Mouse (Mus musculus): Measurements from ENCODE around the gene Ndrg3. TPM values are rescaled to one million over a fixed set of nuclear protein-coding genes. Genes with fewer than 3 reads are reported as not detected.

Ndrg3 gene
- polyA plus RNA-seq, 1 experiment from 2014 or later: 50.5 TPM

- Histone ChIP-seq H3K36me3 (replicated peaks) (no peaks in the 10 kb centered on the region), H3K4me2 (no peak overlapping the region), H3K9ac (no peak overlapping the region), H3K4me3 (replicated peaks) (no peak overlapping the region), H3K27me3 (no peaks in the 10 kb centered on the region), H3K9me3 (no peaks in the 10 kb centered on the region), H3K4me1 (peaks cover 17% of the 10 kb centered on the region), H3K27ac (no peak overlapping the region)
- no peak for ATAC-seq (ENCODE audit: low FRiP score)
- 91% methylated on average over 3 of the region's 3 CpGs for WGBS
These were observed 4.5 kb downstream of the Ndrg3 start for GRCm38 (mm10) chr2:156987316-156987715.

- no peak overlapping the region for H3K4me3 ChIP-seq (replicated peaks)
- no peaks in the 10 kb centered on the region for H3K9me3 ChIP-seq
- no peak overlapping the region for H3K9ac ChIP-seq
- H3K4me1 ChIP-seq: peaks cover 3% of the 10 kb centered on the region; the same call in 1 of the 2 replicates
- no peak overlapping the region for H3K4me2 ChIP-seq
- ATAC-seq (ENCODE audit: low FRiP score): no peak
- no peaks in the 10 kb centered on the region for H3K36me3 ChIP-seq (replicated peaks)
- 80% methylated on average over 2 of the region's 2 CpGs for whole genome bisulfite sequencing
- no peaks in the 10 kb centered on the region for H3K27me3 ChIP-seq
- no peak overlapping the region for H3K27ac ChIP-seq
These were observed 9.0 kb downstream of the Ndrg3 start for GRCm38 (mm10) chr2:156982864-156983263.

GRCm38 (mm10) chr2:156981291-156981690, 10.6 kb downstream of the Ndrg3 start:
- no peak overlapping the region for H3K4me3 ChIP-seq (replicated peaks)
- H3K4me2 ChIP-seq: no peak overlapping the region
- no peaks in the 10 kb centered on the region for H3K9me3 ChIP-seq
- H3K36me3 ChIP-seq (replicated peaks): no peaks in the 10 kb centered on the region
- no peak for ATAC-seq (ENCODE audit: low FRiP score)
- H3K27me3 ChIP-seq: no peaks in the 10 kb centered on the region
- H3K4me1 ChIP-seq: peaks cover 4% of the 10 kb centered on the region; the same call in 1 of the 2 replicates
- no peak overlapping the region for H3K9ac ChIP-seq
- 86% methylated on average over 4 of the region's 4 CpGs for WGBS
- H3K27ac ChIP-seq: no peak overlapping the region

GRCm38 (mm10) chr2:156980059-156980458, 11.8 kb downstream of the Ndrg3 start:
- Histone ChIP-seq H3K4me3 (replicated peaks) (no peak overlapping the region), H3K4me1 (peaks cover 4% of the 10 kb centered on the region; the same call in 1 of the 2 replicates), H3K27me3 (no peaks in the 10 kb centered on the region), H3K4me2 (no peak overlapping the region), H3K9ac (no peak overlapping the region), H3K27ac (no peak overlapping the region), H3K9me3 (no peaks in the 10 kb centered on the region), H3K36me3 (replicated peaks) (no peaks in the 10 kb centered on the region)
- WGBS: 96% methylated on average over 2 of the region's 2 CpGs
- ATAC-seq (ENCODE audit: low FRiP score): no peak

GRCm38 (mm10) chr2:156976711-156977110, 15.1 kb downstream of the Ndrg3 start:
- no peak for ATAC-seq (ENCODE audit: low FRiP score)
- Histone ChIP-seq H3K27me3 (no peaks in the 10 kb centered on the region), H3K9me3 (no peaks in the 10 kb centered on the region), H3K9ac (no peak overlapping the region), H3K36me3 (replicated peaks) (no peaks in the 10 kb centered on the region), H3K4me2 (no peak overlapping the region), H3K4me3 (replicated peaks) (no peak overlapping the region), H3K27ac (no peak overlapping the region), H3K4me1 (peaks cover 4% of the 10 kb centered on the region; the same call in 1 of the 2 replicates)

- no peaks in the 10 kb centered on the region for H3K27me3 ChIP-seq
- H3K4me3 ChIP-seq (replicated peaks): no peak overlapping the region
- 81% methylated on average over 2 of the region's 2 CpGs for WGBS
- no peak overlapping the region for H3K4me2 ChIP-seq
- peaks cover 4% of the 10 kb centered on the region; the same call in 1 of the 2 replicates for H3K4me1 ChIP-seq
- no peaks in the 10 kb centered on the region for H3K36me3 ChIP-seq (replicated peaks)
- H3K9me3 ChIP-seq: no peaks in the 10 kb centered on the region
- no peak overlapping the region for H3K27ac ChIP-seq
- ATAC-seq (ENCODE audit: low FRiP score): no peak
- no peak overlapping the region for H3K9ac ChIP-seq
These were observed 16.9 kb downstream of the Ndrg3 start for GRCm38 (mm10) chr2:156974967-156975366.

- H3K4me2 ChIP-seq: no peak overlapping the region
- H3K9ac ChIP-seq: no peak overlapping the region
- H3K4me3 ChIP-seq (replicated peaks): no peak overlapping the region
- 84% methylated on average over 5 of the region's 5 CpGs for WGBS
- no peaks in the 10 kb centered on the region for H3K9me3 ChIP-seq
- no peak for ATAC-seq (ENCODE audit: low FRiP score)
- H3K36me3 ChIP-seq (replicated peaks): no peaks in the 10 kb centered on the region
- peaks cover 4% of the 10 kb centered on the region; the same call in 1 of the 2 replicates for H3K4me1 ChIP-seq
- H3K27ac ChIP-seq: no peak overlapping the region
- H3K27me3 ChIP-seq: no peaks in the 10 kb centered on the region
These were observed 18.3 kb downstream of the Ndrg3 start for GRCm38 (mm10) chr2:156973316-156974100.

GRCm38 (mm10) chr2:156970253-156970652, 21.6 kb downstream of the Ndrg3 start:
- no peak for ATAC-seq (ENCODE audit: low FRiP score)
- H3K27me3 ChIP-seq: no peaks in the 10 kb centered on the region
- 85% methylated on average over 7 of the region's 7 CpGs for WGBS
- no peak overlapping the region for H3K9ac ChIP-seq
- no peaks in the 10 kb centered on the region for H3K9me3 ChIP-seq
- H3K4me2 ChIP-seq: no peak overlapping the region
- no peaks in the 10 kb centered on the region for H3K36me3 ChIP-seq (replicated peaks)
- no peaks in the 10 kb centered on the region for H3K4me1 ChIP-seq
- H3K27ac ChIP-seq: no peak overlapping the region
- no peak overlapping the region for H3K4me3 ChIP-seq (replicated peaks)

- Histone ChIP-seq H3K36me3 (replicated peaks) (no peaks in the 10 kb centered on the region), H3K4me1 (no peaks in the 10 kb centered on the region), H3K9ac (no peak overlapping the region), H3K27me3 (no peaks in the 10 kb centered on the region), H3K4me2 (no peak overlapping the region), H3K4me3 (replicated peaks) (no peak overlapping the region), H3K9me3 (no peaks in the 10 kb centered on the region), H3K27ac (no peak overlapping the region)
- WGBS: 81% methylated on average over 4 of the region's 4 CpGs
- no peak for ATAC-seq (ENCODE audit: low FRiP score)
These were observed 23.4 kb downstream of the Ndrg3 start for GRCm38 (mm10) chr2:156968501-156968900.

GRCm38 (mm10) chr2:156967388-156967787, 24.5 kb downstream of the Ndrg3 start:
- no peaks in the 10 kb centered on the region for H3K27me3 ChIP-seq
- H3K9me3 ChIP-seq: no peaks in the 10 kb centered on the region
- no peak overlapping the region for H3K9ac ChIP-seq
- H3K4me1 ChIP-seq: no peaks in the 10 kb centered on the region
- no peak overlapping the region for H3K4me3 ChIP-seq (replicated peaks)
- H3K27ac ChIP-seq: no peak overlapping the region
- no peaks in the 10 kb centered on the region for H3K36me3 ChIP-seq (replicated peaks)
- no peak overlapping the region for H3K4me2 ChIP-seq
- 87% methylated on average over 6 of the region's 6 CpGs for WGBS
- no peak for ATAC-seq (ENCODE audit: low FRiP score)

- Histone ChIP-seq H3K9ac (no peak overlapping the region), H3K9me3 (no peaks in the 10 kb centered on the region), H3K27ac (no peak overlapping the region), H3K4me3 (replicated peaks) (no peak overlapping the region), H3K4me2 (no peak overlapping the region), H3K4me1 (no peaks in the 10 kb centered on the region), H3K27me3 (no peaks in the 10 kb centered on the region), H3K36me3 (replicated peaks) (no peaks in the 10 kb centered on the region)
- 93% methylated on average over 7 of the region's 7 CpGs for WGBS
- no peak for ATAC-seq (ENCODE audit: low FRiP score)
These were observed 28.0 kb downstream of the Ndrg3 start for GRCm38 (mm10) chr2:156963891-156964290.

- no peak overlapping the region for H3K4me2 ChIP-seq
- 88% methylated on average over 9 of the region's 9 CpGs for WGBS
- no peaks in the 10 kb centered on the region for H3K4me1 ChIP-seq
- no peaks in the 10 kb centered on the region for H3K27me3 ChIP-seq
- H3K9me3 ChIP-seq: no peaks in the 10 kb centered on the region
- ATAC-seq (ENCODE audit: low FRiP score): no peak
- 0 out of 2 replicates have a peak, but pooled peaks cover 4% of the 10 kb centered on the region for H3K36me3 ChIP-seq (replicated peaks)
- H3K27ac ChIP-seq: no peak overlapping the region
- H3K9ac ChIP-seq: no peak overlapping the region
- H3K4me3 ChIP-seq (replicated peaks): no peak overlapping the region
These were observed 33.2 kb downstream of the Ndrg3 start for GRCm38 (mm10) chr2:156958496-156959252.
